Mouse (Mus musculus) yolk sac, embryonic 10.5 days (tissue): ENCODE results near the gene Iqub.

ENCODE experiments used
- DNase-seq: peaks from one replicate; pipeline ENCODE4 v3.0.0-alpha.2; 2017; ENCODE audit warnings: low spot score

Gene Iqub

DNA sequence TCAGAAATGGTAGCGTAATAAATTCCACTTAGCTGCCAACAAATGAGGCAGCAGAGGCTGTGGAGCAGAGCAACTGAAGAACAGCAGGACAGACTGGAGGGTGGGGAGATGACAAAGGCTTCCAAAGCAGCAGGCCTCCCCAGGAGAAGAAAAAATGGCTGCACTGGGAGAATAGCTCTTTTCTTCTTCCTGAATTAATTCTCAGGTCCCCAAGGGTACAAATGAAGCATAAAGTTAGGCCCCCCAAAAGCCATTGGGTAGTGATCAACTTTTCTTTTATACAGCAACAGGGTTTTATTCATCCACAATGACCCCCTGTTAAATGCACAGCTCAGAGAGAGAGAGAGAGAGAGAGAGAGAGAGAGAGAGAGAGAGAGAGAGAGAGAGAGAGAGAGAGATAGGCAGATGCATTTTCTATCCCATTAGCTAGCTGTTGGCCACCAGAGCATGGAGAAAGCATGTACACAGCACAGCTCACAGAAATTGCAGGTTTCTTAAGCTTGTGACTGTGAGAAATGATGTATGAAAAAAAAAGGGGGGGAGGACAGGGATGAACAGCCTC is 44.2 kb downstream of the Iqub start:
- DNase-seq, result no peak

DNA sequence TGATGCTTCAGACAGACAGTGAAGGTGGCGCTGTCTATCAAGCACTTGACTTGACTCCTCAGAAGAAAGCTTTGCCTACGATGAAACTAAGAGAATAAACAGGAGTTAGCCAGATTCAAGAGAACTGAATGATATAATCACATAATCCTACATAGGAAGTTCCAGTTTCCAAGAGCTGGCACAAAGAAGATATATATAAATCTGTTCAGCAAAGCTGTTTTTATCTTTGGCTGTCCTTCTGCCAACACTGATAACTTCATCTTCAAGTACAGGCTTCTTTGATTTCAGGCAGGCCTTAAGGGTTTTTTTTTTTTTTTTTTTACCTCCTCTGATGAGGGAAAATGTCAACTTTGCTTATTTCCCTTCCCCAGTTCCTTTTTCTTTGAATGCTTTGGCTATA is 44.7 kb downstream of the Iqub start:
- DNase-seq, result no peak

GRCm38 (mm10) chr6:24456097-24456496 is 58.8 kb downstream of the Iqub start:
- no peak for DNase-seq

DNA sequence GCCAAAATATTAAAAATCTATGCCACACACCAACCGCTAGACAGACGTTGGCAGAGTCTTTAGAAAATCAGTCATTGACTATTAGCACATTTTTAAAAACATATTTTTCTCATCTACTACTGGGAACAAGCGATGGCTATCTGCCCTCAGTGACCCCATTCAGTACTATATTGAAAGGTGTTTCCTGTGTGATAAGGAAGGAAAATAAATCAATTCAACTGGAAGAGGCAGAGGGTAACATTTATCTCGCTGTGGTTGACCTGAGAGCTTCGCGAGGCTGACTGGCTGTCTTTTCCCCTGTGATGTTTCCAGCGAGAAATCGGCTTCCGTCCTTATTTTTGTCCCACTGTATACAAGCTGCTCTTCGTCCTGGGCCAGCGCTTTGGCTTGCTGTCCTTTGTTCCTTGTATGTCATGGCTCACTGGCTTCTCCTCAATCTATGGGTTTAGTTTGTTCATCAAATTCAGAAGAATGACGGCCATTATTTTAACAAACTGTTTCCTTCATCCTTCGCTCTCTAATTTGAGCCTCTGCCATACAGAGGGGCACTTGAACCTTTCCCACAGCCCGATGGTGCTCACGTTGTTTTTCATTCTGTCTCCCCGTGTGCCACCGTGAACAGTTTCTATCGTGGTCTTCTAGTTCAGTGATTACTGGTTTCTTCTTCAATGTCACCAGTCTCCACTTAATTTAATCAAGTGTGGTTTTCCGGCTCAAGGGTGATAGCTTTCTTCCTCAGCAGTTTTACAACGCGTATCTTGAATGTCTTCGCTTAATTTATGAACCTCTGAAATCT is 63.6 kb downstream of the Iqub start:
- DNase-seq, result no peak

GRCm38 (mm10) chr6:24450241-24450640 is 64.6 kb downstream of the Iqub start:
- DNase-seq, result no peak

- DNase-seq, result no peak
Measured at GRCm38 (mm10) chr6:24416056-24416455, 98.8 kb downstream of the Iqub start.

DNA sequence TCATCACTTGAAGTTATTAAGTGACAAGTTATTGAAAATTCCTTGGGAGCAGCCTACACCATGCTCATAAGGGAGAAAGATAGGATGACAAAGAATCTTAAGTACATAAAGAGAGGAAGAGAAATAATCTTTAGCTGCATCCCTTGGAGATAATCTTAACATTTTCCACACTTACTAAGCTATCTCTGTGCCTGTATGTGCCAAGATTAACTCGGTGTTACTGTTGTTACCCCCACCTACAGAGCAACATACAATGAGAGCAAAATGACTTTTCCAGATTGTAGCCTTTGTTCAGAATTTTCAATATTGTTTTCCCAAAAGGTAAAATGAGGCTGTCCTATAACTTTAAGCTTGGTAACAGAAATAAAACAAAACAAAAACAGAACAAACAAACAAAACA is 99.4 kb downstream of the Iqub start:
- DNase-seq, result no peak

DNA sequence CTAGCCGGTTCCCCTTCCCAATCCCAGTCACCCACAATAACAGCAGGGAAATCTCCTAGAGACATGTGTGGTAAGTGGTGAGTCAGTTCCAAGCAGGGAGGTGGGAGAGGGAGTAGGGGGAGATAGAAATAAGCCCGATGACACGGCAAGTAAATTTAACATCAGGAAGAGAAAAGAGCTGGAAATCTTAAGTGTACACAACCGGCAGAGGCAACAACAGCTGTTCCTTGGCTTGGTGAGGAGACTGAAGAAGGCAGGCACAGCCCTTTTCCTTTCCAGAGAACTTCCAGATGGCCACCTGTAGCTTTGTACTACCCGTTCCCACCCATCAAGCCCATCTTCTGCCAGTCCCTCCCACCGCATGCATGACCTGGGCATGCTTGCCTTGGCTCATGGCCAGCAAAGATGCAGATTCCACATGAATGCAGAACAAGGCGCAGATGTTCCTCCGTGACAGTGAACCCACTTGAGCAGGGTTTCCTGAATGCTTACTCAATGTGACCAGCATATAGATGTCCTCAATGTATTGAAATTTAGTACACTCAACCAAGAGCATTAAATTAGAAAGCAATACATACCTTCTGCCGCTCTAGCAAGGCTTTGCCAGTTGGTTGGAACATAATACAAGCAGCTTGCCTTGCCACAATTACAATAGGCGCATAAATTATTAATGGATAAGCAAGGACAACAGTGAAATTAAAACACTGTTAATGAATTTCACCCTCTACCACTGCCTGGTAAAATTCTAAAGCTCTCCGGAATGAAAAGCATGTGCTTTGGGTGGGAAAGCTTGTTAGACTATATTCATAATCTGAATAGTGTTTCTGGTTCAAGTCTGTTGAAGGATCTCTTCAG is 106.1 kb downstream of the Iqub start:
- no peak for DNase-seq

GRCm38 (mm10) chr6:24407743-24408142 is 107.1 kb downstream of the Iqub start:
- no peak for DNase-seq

DNA sequence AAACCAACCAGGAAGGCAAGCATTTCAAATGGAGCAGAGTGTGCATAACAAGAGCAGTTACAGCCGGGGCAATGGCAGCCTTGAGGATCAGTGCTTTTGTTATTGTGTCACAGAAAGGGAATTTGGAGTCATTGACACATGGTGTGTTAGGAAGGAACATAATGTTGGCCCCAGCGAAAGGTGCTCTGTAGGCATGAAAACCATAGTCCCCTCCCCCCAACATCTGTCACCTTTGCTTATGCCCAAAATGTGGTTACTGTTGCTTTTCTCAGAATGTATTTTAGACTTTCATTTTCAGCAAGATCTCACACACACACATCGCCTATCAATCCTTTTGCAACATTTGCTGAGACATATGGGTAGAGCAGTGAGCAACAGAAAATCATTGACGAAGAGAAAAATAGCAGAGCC is 117.6 kb downstream of the Iqub start:
- no peak for DNase-seq
